Mouse (Mus musculus): Measurements from ENCODE around the gene Ctcfl. TPM values are rescaled to one million over a fixed set of nuclear protein-coding genes. Genes with fewer than 3 reads are reported as not detected.
"Not testable (repeated sequence)": the region's sequence is repeated elsewhere in the genome, so short reads cannot be mapped to it uniquely, and the experiment has no call there.

The Ctcfl gene
- polyA plus RNA-seq, 1 experiment from 2014 or later, result 0.09 TPM

- peaks cover 17% of the 10 kb centered on the region for H3K27me3 ChIP-seq
- WGBS, result 89% methylated on average over 9 of the region's 9 CpGs
Observed at GRCm38 (mm10) chr2:173106409-173106808, 12.9 kb downstream of the Ctcfl start.

GRCm38 (mm10) chr2:173097337-173097736 lies 22.0 kb downstream of the Ctcfl start:
- H3K9me3 ChIP-seq; H3K4me1 ChIP-seq; H3K9ac ChIP-seq; ATAC-seq (ENCODE audit: low FRiP score); H3K27me3 ChIP-seq; H3K4me3 ChIP-seq (replicated peaks); H3K36me3 ChIP-seq (replicated peaks); H3K27ac ChIP-seq; H3K4me2 ChIP-seq: not testable (repeated sequence)
- WGBS, result 88% methylated on average over 10 of the region's 10 CpGs

More at GRCm38 (mm10) chr2:173106409-173106808, 12.9 kb downstream of the Ctcfl start:
- Histone ChIP-seq H3K9ac (no peak overlapping the region), H3K27ac (no peak overlapping the region), H3K4me1 (no peaks in the 10 kb centered on the region), H3K9me3 (0 out of 2 replicates have a peak, but pooled peaks cover 1% of the 10 kb centered on the region), H3K4me3 (replicated peaks) (no peak overlapping the region), H3K36me3 (replicated peaks) (no peaks in the 10 kb centered on the region), H3K4me2 (no peak overlapping the region)
- no peak for ATAC-seq (ENCODE audit: low FRiP score)

DNA sequence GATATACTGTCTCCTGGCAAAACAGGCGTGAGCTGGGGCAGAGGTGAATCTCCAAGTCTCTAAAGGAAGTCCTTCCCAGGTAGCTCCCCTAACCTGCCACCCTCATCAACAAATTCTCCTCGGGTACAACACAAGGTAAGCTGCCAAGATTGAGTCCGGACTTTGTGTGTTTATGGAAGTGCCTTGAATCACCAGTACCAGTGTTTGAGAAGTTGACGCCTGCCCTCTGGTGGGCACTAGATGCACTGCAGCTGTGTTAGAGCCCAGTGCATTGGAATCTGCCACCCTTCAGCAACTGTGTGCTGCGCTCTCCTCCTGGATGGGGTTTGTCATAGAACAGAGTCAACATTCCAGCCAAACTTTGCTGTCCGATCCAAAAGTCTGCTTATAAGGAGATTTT lies 29.9 kb downstream of the Ctcfl start:
- Histone ChIP-seq H3K36me3 (replicated peaks) (no peaks in the 10 kb centered on the region), H3K4me2 (no peak overlapping the region), H3K27ac (no peak overlapping the region), H3K9ac (no peak overlapping the region), H3K27me3 (no peaks in the 10 kb centered on the region; the same call in 1 of the 2 replicates), H3K4me3 (replicated peaks) (no peak overlapping the region), H3K9me3 (no peaks in the 10 kb centered on the region), H3K4me1 (no peaks in the 10 kb centered on the region)
- ATAC-seq (ENCODE audit: low FRiP score), result peak; percentile 53; the same call in 1 of the 2 replicates
- WGBS, result 22% methylated on average over 6 of the region's 6 CpGs

GRCm38 (mm10) chr2:173087405-173087804 lies 31.9 kb downstream of the Ctcfl start:
- no peaks in the 10 kb centered on the region for H3K9me3 ChIP-seq
- no peak for ATAC-seq (ENCODE audit: low FRiP score)

DNA sequence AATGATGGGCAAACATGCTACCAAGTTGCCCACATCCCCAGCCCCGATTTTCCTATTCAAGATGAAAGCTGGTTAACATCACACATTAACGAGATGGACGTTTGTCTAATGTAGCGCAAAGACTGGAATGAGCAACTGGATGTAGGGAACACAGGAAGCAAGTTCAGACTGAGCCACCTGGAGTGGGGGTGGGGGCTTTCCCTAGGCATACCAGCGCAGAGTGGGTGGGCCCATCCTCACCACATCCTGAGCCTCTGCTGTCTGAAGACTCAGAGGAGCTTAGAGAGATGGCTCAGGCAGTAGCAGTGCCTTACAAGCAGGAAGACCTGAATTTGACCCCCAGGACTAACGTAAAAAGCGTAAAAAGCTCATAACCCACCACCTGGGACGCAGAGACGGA lies 33.6 kb downstream of the Ctcfl start:
- no peak for ATAC-seq (ENCODE audit: low FRiP score)
- H3K27ac ChIP-seq, result no peak overlapping the region
- no peaks in the 10 kb centered on the region for H3K9me3 ChIP-seq
- H3K4me3 ChIP-seq (replicated peaks), result no peak overlapping the region
- 82% methylated on average over 9 of the region's 9 CpGs for WGBS
- H3K4me1 ChIP-seq, result no peaks in the 10 kb centered on the region
- no peaks in the 10 kb centered on the region for H3K36me3 ChIP-seq (replicated peaks)
- no peak overlapping the region for H3K9ac ChIP-seq
- H3K4me2 ChIP-seq, result no peak overlapping the region
- no peaks in the 10 kb centered on the region; the same call in 1 of the 2 replicates for H3K27me3 ChIP-seq

More at GRCm38 (mm10) chr2:173087405-173087804, 31.9 kb downstream of the Ctcfl start:
- Histone ChIP-seq H3K4me3 (replicated peaks) (no peak overlapping the region), H3K27me3 (no peaks in the 10 kb centered on the region; the same call in 1 of the 2 replicates), H3K9ac (no peak overlapping the region), H3K27ac (no peak overlapping the region), H3K36me3 (replicated peaks) (no peaks in the 10 kb centered on the region), H3K4me2 (no peak overlapping the region), H3K4me1 (no peaks in the 10 kb centered on the region)
- WGBS, result 70% methylated on average over 13 of the region's 13 CpGs

DNA sequence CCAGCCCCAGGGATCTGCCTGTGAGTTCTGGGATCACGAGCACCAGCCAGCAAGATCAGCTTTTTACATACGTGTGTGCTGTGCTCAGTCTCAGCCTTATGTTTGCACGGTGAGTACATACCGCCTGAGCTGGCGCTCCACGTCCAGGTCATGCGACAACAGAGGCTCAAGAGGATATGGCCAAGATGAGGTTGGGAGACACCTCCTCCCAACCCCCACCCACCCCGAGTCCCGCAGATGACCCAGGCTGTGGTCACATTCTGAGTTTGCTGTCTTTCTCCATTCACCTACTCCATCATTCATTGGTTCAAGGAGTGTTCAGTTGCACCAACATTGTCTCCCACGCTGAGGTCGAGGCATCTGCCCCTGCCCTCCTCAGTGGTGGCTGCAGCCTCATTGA lies 34.5 kb downstream of the Ctcfl start:
- Histone ChIP-seq H3K9me3 (no peaks in the 10 kb centered on the region), H3K4me3 (replicated peaks) (no peak overlapping the region), H3K36me3 (replicated peaks) (no peaks in the 10 kb centered on the region), H3K27ac (no peak overlapping the region), H3K4me1 (no peaks in the 10 kb centered on the region), H3K9ac (no peak overlapping the region), H3K4me2 (no peak overlapping the region), H3K27me3 (no peaks in the 10 kb centered on the region; the same call in 1 of the 2 replicates)
- ATAC-seq (ENCODE audit: low FRiP score), result no peak
- 94% methylated on average over 11 of the region's 11 CpGs for WGBS

DNA sequence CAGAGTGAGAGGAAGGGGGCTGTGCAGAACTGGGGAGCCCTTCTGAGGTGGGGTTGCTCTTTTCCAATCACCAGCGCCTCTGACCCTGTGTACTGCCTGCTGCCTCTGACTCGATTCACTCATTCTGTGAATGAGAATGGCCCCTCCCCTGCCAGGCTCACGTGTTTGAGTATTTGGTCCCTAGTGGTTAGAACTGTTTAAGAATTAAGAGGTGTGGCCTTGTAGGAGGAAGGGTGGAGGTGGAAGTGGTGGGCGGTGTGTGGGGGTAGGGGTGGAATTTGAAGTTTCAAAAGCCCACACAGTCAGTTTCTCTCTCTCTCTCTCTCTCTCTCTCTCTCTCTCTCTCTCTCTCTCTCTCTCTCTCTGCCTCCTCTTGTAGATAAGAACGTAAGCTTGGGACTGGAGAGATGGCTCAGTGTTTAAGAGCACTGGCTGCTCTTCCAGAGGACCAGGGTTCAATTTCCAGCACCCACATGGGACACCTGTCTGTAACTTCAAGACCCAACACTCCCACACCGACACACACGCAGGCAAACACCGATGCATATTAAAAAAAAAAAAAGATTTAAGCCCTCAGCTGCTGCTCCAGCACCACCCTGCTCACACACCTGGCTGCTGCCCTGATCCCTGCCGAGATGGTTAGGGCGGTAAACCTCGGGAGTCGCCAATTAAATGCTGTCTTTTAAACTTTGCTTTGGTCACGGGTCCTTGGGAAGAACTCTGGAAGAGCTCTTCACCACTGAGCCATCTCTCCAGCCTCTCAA lies 35.4 kb downstream of the Ctcfl start:
- H3K4me1 ChIP-seq, result no peaks in the 10 kb centered on the region
- no peaks in the 10 kb centered on the region for H3K9me3 ChIP-seq
- H3K27ac ChIP-seq, result no peak overlapping the region
- no peaks in the 10 kb centered on the region; the same call in 1 of the 2 replicates for H3K27me3 ChIP-seq
- H3K4me2 ChIP-seq, result no peak overlapping the region
- 0 out of 2 replicates have a peak, but pooled peaks have one; percentile 52 for ATAC-seq (ENCODE audit: low FRiP score)
- WGBS, result 18% methylated on average over 13 of the region's 13 CpGs
- H3K36me3 ChIP-seq (replicated peaks), result no peaks in the 10 kb centered on the region
- H3K4me3 ChIP-seq (replicated peaks), result no peak overlapping the region
- no peak overlapping the region for H3K9ac ChIP-seq

DNA sequence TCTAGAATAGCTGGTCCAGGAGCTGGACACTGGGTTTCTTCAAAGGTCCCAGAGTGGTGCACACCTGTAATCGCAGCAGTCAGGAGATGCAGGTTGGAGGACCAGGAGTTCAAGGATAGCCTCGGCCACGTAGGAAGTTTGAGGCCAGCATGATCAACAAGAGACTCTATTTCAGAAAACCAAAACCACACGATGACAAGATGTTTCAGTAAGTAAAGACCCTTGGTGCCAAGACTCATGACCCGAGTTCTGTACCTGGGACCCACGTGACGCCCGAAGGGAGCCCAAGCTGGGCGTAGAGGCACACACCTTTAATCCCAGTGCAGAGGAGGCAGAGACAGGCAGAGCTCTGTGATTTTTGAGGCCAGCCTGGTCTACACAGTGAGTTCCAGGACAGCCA lies 36.2 kb downstream of the Ctcfl start:
- Histone ChIP-seq H3K4me2 (no peak overlapping the region), H3K27ac (no peak overlapping the region), H3K27me3 (no peaks in the 10 kb centered on the region; the same call in 1 of the 2 replicates), H3K4me1 (no peaks in the 10 kb centered on the region), H3K9me3 (no peaks in the 10 kb centered on the region), H3K4me3 (replicated peaks) (no peak overlapping the region), H3K9ac (no peak overlapping the region), H3K36me3 (replicated peaks) (no peaks in the 10 kb centered on the region)
- 89% methylated on average over 9 of the region's 9 CpGs for WGBS
- no peak for ATAC-seq (ENCODE audit: low FRiP score)

DNA sequence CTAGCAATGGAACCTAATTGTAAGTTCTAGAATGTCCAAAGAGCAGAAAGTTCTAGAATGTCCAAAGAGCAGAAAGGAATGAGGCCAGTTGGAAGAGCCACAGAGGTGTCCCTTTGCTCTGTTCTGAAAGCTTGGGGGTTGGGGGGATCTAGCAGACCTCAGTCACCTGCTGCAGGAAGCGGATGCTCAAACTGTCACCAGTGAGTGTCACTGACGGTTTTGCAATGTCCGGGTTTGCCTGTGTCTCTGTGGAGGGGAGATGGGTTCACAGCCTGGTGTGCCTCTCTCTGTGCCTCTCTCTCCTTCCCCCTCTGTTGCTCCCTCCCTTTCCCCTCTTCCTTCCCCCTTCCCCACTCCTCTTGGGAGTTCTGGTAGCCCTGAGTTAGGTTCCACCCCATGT lies 36.6 kb downstream of the Ctcfl start:
- Histone ChIP-seq H3K9ac (no peak overlapping the region), H3K36me3 (replicated peaks) (no peaks in the 10 kb centered on the region), H3K4me3 (replicated peaks) (no peak overlapping the region), H3K4me1 (no peaks in the 10 kb centered on the region), H3K27ac (no peak overlapping the region), H3K4me2 (no peak overlapping the region), H3K27me3 (no peaks in the 10 kb centered on the region; the same call in 1 of the 2 replicates), H3K9me3 (no peaks in the 10 kb centered on the region)
- ATAC-seq (ENCODE audit: low FRiP score), result no peak
- 93% methylated on average over 3 of the region's 3 CpGs for WGBS

GRCm38 (mm10) chr2:173080785-173081241 lies 38.5 kb downstream of the Ctcfl start:
- no peak overlapping the region for H3K9ac ChIP-seq
- WGBS, result 34% methylated on average over 10 of the region's 10 CpGs
- no peak overlapping the region for H3K4me2 ChIP-seq
- peak; percentile 62 for ATAC-seq (ENCODE audit: low FRiP score)
- H3K36me3 ChIP-seq (replicated peaks), result no peaks in the 10 kb centered on the region
- no peaks in the 10 kb centered on the region; the same call in 1 of the 2 replicates for H3K27me3 ChIP-seq
- H3K4me1 ChIP-seq, result no peaks in the 10 kb centered on the region
- H3K27ac ChIP-seq, result no peak overlapping the region
- no peak overlapping the region for H3K4me3 ChIP-seq (replicated peaks)
- H3K9me3 ChIP-seq, result no peaks in the 10 kb centered on the region

DNA sequence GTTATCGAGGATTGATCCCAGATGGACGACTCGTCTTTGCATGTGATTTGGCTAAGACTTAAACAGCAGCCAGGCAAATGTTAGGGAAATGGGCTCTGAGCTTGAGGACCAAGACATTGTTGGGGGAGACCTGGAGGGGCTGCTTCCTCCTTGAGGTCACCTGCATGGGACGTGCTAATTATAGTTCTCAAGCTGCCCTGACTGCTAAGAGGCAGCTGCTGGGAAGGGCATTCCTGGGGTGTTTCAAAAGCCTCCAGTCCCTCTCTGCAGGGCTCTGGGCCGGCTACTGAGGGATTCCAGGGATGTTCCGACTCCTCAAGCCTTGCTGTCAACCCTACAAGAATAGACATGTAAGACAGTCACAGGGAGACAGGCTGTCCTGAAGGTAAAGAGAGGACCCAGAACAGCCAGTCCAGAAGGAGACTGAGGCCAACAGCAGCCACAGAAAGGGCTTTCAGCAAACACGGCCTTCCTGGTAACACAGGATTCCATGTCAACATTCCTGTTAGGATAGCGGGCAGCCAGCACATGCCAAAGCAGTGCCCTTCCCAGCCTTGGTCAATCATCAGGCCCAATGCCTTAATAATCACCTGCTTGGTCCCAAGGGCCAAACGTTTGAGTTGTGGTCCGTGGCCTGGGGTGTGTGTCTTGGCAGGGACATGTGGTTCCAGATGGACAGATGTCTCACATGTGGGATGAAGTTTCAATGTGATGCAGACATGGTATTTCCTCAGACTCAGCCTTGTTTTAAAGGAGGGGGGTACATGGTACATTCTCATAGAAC lies 39.4 kb downstream of the Ctcfl start:
- ATAC-seq (ENCODE audit: low FRiP score), result no peak
- no peaks in the 10 kb centered on the region; the same call in 1 of the 2 replicates for H3K27me3 ChIP-seq
- H3K9me3 ChIP-seq, result no peaks in the 10 kb centered on the region
- 61% methylated on average over 10 of the region's 10 CpGs for WGBS
- no peak overlapping the region for H3K4me3 ChIP-seq (replicated peaks)
- H3K4me2 ChIP-seq, result no peak overlapping the region
- H3K4me1 ChIP-seq, result no peaks in the 10 kb centered on the region
- no peak overlapping the region for H3K27ac ChIP-seq
- no peak overlapping the region for H3K9ac ChIP-seq
- no peaks in the 10 kb centered on the region for H3K36me3 ChIP-seq (replicated peaks)

DNA sequence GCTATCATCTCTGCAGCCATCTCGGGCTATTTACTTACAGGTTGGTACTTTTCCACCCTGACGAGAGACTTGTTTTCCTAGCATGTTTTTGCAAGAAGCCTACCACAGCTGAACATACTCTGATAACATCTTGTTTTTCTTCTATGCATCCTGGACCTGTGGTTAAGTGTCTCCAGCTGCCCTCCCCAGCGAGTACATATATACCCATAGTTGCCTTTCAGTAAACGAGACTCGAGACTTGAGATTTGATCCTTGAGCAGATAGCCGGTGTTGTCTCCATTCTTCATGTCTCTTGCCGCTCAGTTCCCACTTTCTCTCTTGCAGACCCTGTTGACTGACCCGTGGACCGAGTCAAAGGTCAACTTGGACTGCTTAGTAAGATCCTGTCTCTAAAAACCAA lies 42.4 kb downstream of the Ctcfl start:
- Histone ChIP-seq H3K27ac (no peak overlapping the region), H3K4me1 (no peaks in the 10 kb centered on the region), H3K9me3 (no peaks in the 10 kb centered on the region), H3K4me2 (no peak overlapping the region), H3K36me3 (replicated peaks) (no peaks in the 10 kb centered on the region), H3K4me3 (replicated peaks) (no peak overlapping the region), H3K27me3 (no peaks in the 10 kb centered on the region; the same call in 1 of the 2 replicates), H3K9ac (no peak overlapping the region)
- no peak for ATAC-seq (ENCODE audit: low FRiP score)
- WGBS, result 88% methylated on average over 9 of the region's 9 CpGs

Data from forebrain, embryonic 12.5 days (tissue).